Mouse (Mus musculus) right cerebral cortex, adult 2 months (tissue): ENCODE data around the gene Crim1.

Experiments used
- DNase-seq, 2 experiments: peaks; one replicate each; pipeline ENCODE4 v3.0.0; 2021 to 2022; ENCODE audit warnings: low spot score in 2 of 2

The Crim1 gene

DNA sequence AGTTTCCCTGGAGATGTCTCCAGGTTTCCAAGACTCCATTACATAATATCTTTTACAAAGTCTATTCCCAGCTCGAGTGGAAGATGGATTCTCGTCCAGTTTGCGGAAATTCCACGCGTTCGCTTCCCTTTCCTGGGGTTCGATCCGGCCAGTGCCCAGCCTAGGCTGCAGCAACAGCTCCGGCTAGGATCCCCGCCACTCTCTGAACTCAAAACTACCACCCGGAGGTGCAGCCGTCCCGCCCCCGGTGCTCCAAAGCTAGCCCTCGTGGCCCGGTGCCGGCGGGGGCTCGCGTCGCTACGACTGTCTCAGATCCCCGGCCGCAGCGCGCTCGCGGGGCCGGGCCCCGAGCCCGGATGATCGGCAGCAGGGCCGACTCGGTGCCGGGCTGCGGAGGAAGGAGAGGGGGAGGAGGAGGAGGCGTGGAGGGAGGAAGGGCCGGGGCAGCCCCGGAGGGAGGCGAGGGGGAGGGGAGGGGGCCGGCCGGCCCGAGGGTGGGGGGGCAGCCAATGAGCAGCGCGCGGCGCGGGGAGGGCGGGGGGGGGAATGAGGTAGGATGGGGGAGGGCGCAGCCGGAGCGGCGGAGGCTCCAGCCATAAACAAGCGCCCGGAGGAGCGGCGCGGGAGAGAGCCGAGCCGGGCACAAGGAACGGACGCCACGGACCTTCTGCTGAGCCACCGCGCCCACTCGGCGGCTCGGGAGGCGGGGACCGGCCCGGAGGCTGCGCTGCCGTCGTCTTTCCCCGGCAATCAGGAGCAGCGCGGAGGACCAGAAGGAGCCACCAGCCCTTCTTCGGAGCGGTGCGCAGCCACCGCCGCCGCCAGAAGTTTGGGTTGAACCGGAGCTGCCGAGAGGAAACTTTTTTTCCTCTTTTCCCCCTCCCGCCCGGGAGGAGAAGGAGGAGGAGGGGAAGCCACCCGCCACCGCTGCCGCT, at the start of gene Crim1:
Gene Crim1, plus strand, starts transcription at position 623 of the 935 bp plus-strand sequence.
- peak; percentile 60 to 71 for DNase-seq

- no peak for DNase-seq
Measured at GRCm38 (mm10) chr17:78151479-78152282, 48.4 kb upstream of the Crim1 start.

DNA sequence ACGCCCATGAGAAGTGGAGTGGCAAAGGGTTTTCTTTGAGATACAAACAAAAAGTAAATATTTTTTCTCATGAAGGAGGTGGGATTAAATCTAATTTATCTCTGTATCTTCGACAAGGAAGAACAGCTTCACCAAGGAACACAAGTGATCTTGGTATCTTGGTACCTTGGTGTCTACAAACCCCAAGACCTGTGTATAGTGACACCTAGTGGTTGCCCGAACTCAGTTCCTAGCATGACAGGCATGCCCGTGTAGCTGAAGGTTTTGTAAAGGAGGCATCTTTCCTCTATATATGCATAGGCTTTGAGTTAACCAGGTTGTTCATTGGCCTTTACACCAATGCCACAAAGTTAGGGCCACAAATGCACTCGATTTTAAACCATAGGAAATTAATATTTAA, 36.8 kb upstream of the Crim1 start:
- peak; percentile 76 to 78 for DNase-seq

GRCm38 (mm10) chr17:78163724-78164236, 36.3 kb upstream of the Crim1 start:
- DNase-seq: no peak

- no peak for DNase-seq
Measured at GRCm38 (mm10) chr17:78165855-78166254, 34.2 kb upstream of the Crim1 start.

GRCm38 (mm10) chr17:78166566-78166965, 33.5 kb upstream of the Crim1 start:
- peak; percentile 6 to 23 for DNase-seq

GRCm38 (mm10) chr17:78172371-78172770, 27.7 kb upstream of the Crim1 start:
- no peak for DNase-seq

DNA sequence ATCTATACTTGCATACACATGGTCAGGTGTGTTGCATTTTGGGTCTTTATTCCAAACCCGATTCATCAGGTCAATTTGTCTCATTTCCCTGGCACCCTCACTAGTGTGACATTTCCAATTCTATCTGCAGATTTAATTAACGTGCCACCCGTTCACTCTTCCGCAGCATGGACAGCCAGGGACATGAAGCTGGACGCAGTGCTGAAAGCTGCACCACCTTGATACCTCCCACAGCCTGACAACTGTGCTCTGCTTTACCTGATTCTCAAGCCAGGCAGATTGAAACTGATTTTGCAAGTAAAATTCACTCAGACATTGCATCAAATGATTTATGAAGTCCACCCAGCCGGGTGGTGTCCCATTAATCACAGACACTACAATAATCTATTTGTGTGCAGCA, 19.3 kb upstream of the Crim1 start:
- DNase-seq: no peak

DNA sequence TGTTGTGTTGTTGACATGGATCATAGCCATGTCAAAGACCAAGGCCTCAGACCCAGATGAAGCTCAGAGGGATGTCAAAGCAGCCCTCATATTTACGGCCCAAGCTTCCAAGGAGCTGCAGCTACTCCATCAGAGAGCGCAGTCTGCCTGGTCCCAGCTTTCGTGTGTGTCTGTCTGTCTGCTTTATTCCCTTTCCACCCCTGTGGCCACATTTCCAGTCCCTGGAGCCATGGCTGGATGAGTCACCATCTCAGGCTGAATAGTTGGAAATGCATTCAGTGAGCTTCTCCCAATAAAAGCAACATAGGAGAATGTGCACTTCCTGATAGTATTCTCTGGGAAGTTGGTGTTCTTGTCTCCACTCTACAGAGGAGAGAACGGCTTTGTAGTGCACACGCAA, 3.9 kb upstream of the Crim1 start:
- DNase-seq: no peak

GRCm38 (mm10) chr17:78197111-78197510, 2.9 kb upstream of the Crim1 start:
- DNase-seq: peak; percentile 35 to 40

GRCm38 (mm10) chr17:78198140-78198539, 1.9 kb upstream of the Crim1 start:
- DNase-seq: no peak

- DNase-seq: no peak
Measured at GRCm38 (mm10) chr17:78198820-78199219, 1.2 kb upstream of the Crim1 start.

DNA sequence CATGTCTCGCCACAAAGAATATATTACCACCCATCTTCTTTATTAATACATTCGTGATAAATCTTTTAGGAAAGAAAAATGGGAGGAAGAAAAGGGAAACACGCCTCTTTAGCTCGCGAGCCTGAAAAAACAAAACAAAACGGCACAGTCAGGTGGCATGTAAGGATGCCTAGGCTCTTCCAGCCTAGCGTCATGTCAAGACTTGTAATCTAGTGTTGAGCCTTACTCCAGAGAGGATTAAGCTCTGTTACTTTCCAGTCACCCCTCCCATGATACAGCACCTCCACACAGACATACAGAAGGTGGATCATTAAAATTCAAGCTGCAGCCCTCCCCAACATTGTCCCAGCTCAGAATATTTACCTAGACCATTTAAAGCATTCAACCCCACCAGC, 820 bp upstream of the Crim1 start:
- no peak for DNase-seq

- peak; percentile 48 to 67 for DNase-seq
Measured at GRCm38 (mm10) chr17:78200561-78201220, 643 bp downstream of the Crim1 start.

DNA sequence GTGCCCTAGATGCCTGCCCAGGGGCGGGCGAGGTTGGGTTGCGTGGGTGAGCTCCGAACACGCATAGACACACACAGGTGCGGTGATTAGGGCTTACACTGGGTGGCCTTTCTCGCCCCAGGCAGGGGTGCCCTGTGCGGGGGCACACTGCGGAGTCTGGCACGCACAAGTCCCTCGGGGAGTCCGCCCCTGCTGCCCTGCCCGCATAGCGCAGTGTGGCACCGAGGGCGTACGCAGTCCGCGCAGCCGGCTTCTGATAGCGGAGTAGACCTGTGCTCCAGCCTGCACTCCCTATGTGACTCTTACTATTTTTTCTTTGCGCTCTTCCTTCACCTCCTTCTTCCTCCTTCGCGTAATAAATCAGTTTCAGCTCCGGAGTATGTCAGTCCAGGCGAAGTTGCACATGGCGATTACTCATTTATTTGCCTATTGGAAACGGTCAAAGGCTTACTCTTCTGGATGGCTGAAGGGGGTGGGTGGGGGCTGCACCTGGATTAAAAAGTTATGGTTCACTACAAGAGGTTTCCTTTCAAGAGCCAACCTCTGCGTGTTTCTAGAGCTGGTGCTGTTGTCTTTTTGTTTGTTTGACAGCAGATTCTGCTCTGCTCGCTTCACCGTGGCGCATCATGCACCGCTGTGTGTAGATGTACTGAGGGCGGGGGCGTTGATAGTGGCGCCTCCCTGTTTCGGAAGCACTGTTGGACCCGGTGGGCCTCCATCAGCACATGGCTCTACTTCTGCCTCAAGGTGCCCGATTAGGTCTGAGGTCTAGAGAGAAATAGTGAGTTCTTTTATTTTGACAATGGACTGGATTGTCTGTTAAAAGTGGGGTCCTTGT, 1.4 kb downstream of the Crim1 start:
- no peak for DNase-seq

DNA sequence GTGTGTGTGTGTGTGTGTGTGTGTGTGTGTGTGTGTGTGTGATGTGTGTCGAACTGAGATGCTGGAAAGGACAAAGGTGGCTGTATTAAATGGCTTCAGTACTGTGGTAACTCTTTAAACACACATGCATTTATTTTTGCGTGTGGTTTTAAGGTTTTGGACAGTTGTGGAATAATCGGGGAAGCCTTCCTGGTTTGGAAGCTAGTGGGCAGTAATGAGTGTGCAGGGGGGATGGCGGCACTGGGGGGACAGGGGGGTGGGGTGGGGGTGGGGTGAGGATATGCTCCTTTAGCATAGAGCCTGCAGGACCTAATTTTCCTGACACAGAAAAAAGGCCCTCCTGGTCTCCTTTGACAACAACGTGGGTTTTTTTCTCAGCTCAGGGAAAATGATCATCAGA, 2.2 kb downstream of the Crim1 start:
- DNase-seq: no peak

DNA sequence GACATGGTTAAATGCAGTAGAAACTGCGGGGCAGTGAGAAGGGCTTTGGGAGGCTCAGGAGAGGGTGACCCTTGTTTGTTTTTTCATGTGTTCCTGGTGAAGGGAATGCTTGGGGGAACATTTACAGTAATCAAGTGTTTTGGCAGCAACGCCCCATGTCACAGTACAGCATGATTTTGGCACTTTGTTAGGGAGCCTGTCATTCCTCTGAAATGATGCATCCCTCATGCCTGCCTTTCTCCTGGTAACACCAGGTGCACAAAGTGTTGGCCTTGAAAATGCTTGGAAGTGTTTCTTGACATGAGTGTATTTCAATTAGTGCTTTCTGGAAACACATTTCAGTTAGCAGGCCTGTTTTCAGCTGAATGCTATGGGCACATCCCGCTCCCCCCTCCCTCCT, 2.7 kb downstream of the Crim1 start:
- DNase-seq: no peak

DNA sequence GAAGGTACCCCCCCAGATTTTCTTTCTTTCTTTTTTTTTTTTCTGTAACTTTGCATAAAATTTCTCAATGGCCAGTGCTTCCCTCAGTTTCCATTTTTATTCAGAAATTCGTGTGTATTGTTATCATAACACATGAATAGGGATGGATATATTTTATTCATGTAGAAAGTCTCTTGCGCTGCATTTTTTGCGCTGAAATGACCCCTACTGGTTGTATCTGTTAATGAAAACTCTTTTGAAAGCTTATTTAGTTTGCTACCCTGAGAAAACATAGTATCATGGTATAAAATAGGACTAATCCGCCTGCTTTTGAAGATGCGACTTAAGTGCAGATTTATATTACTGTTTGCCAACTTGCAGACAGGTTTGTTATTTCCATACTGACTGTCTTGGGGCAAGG, 3.4 kb downstream of the Crim1 start:
- DNase-seq: peak in 1 of 2 experiments; percentile 45

DNA sequence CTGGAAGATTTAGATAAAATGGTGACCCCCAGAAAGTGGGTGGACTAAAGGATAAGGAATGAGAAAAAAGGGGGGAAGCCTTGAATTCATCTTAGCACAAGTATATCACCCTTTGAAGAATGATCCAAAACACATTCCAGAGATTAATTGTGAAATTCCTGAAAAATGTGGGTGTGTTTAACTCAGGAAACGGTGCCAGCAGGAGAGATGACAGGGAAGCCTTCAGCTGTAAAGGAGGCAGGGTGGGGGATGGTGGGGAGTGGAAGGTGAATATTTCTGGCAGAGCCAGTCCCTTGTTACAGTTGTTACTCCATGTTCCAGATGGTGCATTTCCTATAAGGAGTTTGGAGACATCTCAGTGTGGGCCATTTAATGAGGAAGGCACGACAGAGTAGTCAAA, 6.4 kb downstream of the Crim1 start:
- peak in 1 of 2 experiments; percentile 47 for DNase-seq

GRCm38 (mm10) chr17:78207246-78207645, 7.2 kb downstream of the Crim1 start:
- no peak for DNase-seq

DNA sequence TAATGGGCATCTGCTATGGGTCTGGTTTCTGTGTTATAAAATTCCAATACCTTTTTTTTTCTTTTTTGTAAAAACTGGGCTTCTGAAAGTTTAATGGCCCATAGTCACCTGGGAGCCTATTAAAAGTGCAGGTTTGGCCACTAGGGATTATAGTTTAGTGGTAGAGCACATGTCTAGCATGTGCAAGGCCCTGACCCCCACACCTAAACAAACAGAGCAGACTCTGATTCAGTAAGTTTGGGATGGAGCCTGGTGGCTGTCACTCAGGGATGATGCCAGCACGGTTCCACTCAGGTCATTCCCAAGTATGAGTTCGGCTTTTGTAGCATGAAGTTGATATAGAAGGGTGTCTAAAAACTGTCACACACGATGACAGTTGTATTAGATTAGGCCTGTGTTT, 8.8 kb downstream of the Crim1 start:
- DNase-seq: no peak
